Mouse (Mus musculus) left cerebral cortex, postnatal 25 days (tissue): ENCODE results near the gene Gm13128. TPM values are rescaled to one million over a fixed set of nuclear protein-coding genes. Genes with fewer than 3 reads are reported as not detected.
"Not testable (repeated sequence)": the region's sequence is repeated elsewhere in the genome, so short reads cannot be mapped to it uniquely, and the experiment has no call there.

Experiments used
- DNase-seq, 2 experiments: peaks; one replicate each; pipeline ENCODE4 v3.0.0; 2022; ENCODE audit warnings: low spot score in 2 of 2, mixed read lengths in 1 of 2
- intact Hi-C: fragments of 180-260 bp; cut with DNase I; formaldehyde crosslinking; loops from one replicate; pipeline ENCODE4 v1.15.1; 2025
- total RNA-seq, 2 experiments: library from RNA; stranded (reverse); gene quantifications; 2 replicates each; pipeline ENCODE4 v1.2.3; 2021

The Gm13128 gene
- total RNA-seq = not detected

GRCm38 (mm10) chr4:144329949-144330348, at the start of gene Gm13128:
TSS of gene Gm13128 (plus strand) at chr4:144330249.
- DNase-seq, intact Hi-C loops: not testable (repeated sequence)

- DNase-seq, intact Hi-C loops: not testable (repeated sequence)
These were observed 49.7 kb upstream of the Gm13128 start, which contains the start of gene Pramel5 for GRCm38 (mm10) chr4:144280388-144280787. TSS of gene Pramel5 (minus strand) at chr4:144280488.

GRCm38 (mm10) chr4:144299414-144299813, 30.6 kb upstream of the Gm13128 start:
- intact Hi-C loops, DNase-seq: not testable (repeated sequence)

GRCm38 (mm10) chr4:144312666-144313460, 17.2 kb upstream of the Gm13128 start:
- intact Hi-C loops, DNase-seq: not testable (repeated sequence)

- intact Hi-C loops, DNase-seq: not testable (repeated sequence)
These were observed 5.8 kb downstream of the Gm13128 start for GRCm38 (mm10) chr4:144335856-144336255.

- DNase-seq, intact Hi-C loops: not testable (repeated sequence)
These were observed 27.6 kb downstream of the Gm13128 start, which contains the start of gene Gm13119 for GRCm38 (mm10) chr4:144357642-144358041. TSS of gene Gm13119 (plus strand) at chr4:144357942.

- intact Hi-C loops = no loop called here
- no peak for DNase-seq
These were observed 47.9 kb downstream of the Gm13128 start, which contains the start of gene Pramef20 for GRCm38 (mm10) chr4:144377911-144378310. TSS of gene Pramef20 (minus strand) at chr4:144377933.

Other genes with a start within 250 kb of the Gm13128 start
- gene Gm13102, start 223.8 kb upstream of the Gm13128 start, total RNA-seq = not detected
- gene Oog3, start 167.6 kb upstream of the Gm13128 start, total RNA-seq = not detected
- not detected for gene Oog2, start 139.5 kb upstream of the Gm13128 start, total RNA-seq
- gene C87977, start 116.9 kb upstream of the Gm13128 start, total RNA-seq = not detected
- gene Pramel5, start 49.8 kb upstream of the Gm13128 start, total RNA-seq = not detected
- not detected for gene Gm13119, start 27.7 kb downstream of the Gm13128 start, total RNA-seq
- not detected for gene Pramef20, start 47.7 kb downstream of the Gm13128 start, total RNA-seq
- gene Pramef12, start 78.2 kb downstream of the Gm13128 start, total RNA-seq = not detected
- gene 1700012P22Rik, start 108.5 kb downstream of the Gm13128 start, total RNA-seq = not detected
- gene Gm9944, start 123.1 kb downstream of the Gm13128 start, total RNA-seq = not detected
- not detected for gene Aadacl3, start 133.5 kb downstream of the Gm13128 start, total RNA-seq
- not detected for gene 9430007A20Rik, start 189.6 kb downstream of the Gm13128 start, total RNA-seq
- not detected for gene Gm13124, start 234.9 kb downstream of the Gm13128 start, total RNA-seq